Mouse (Mus musculus) heart, embryonic 11.5 days (tissue): ENCODE measurements around the gene Mon1a. TPM values are rescaled to one million over a fixed set of nuclear protein-coding genes. Genes with fewer than 3 reads are reported as not detected.

ENCODE experiments used
- ATAC-seq: fragments of 200-750 bp; cut with Nextera tagmentation; replicated peaks from 2 replicates; pipeline ENCODE4 v1.8.0; 2017; ENCODE audit warnings: moderate library complexity; ENCODE audit not compliant: insufficient number of reproducible peaks, low FRiP score, low TSS enrichment
- H3K27ac ChIP-seq: fragments of 300-500 bp; sonication (generic); 2 replicates; pipeline ENCODE4 v1.5.1; 2014; ENCODE audit warnings: mild to moderate bottlenecking, low read depth, low read length
- H3K27me3 ChIP-seq: fragments of 300-500 bp; sonication (generic); 2 replicates; pipeline ENCODE4 v1.6.1; 2014; ENCODE audit warnings: mild to moderate bottlenecking, low read length, mixed read lengths; ENCODE audit not compliant: control insufficient read depth, insufficient read depth
- H3K36me3 ChIP-seq: fragments of 300-500 bp; sonication (generic); 2 replicates; pipeline ENCODE4 v1.6.1; 2014; ENCODE audit warnings: mild to moderate bottlenecking, low read length, moderate library complexity, mixed read lengths; ENCODE audit not compliant: control insufficient read depth, insufficient read depth
- H3K4me1 ChIP-seq: fragments of 300-500 bp; sonication (generic); 2 replicates; pipeline ENCODE4 v1.6.1; 2014; ENCODE audit warnings: low read length; ENCODE audit not compliant: control insufficient read depth, insufficient read depth
- H3K4me2 ChIP-seq: fragments of 300-500 bp; sonication (generic); 2 replicates; pipeline ENCODE4 v1.6.1; 2014; ENCODE audit warnings: mild to moderate bottlenecking, moderate library complexity
- H3K4me3 ChIP-seq: fragments of 300-500 bp; sonication (generic); 2 replicates; pipeline ENCODE4 v1.5.1; 2014; ENCODE audit warnings: low read depth, low read length
- H3K9ac ChIP-seq: fragments of 300-500 bp; sonication (generic); 2 replicates; pipeline ENCODE4 v1.6.1; 2014; ENCODE audit warnings: mild to moderate bottlenecking, low read depth, low read length, moderate library complexity
- H3K9me3 ChIP-seq: fragments of 300-500 bp; sonication (generic); replicated peaks from 2 replicates; pipeline ENCODE4 v1.6.1; 2016; ENCODE audit warnings: low read length; ENCODE audit not compliant: control insufficient read depth
- WGBS: fragments of 180-500 bp; shearing (Covaris S2); extraction: QIAGEN DNeasy Blood & Tissue Kit; methylation state at CpG from one replicate; pipeline ENCODE4 v1.1.7; 2014; ENCODE audit not compliant: insufficient replicate concordance; 5-methylcytosine and 5-hydroxymethylcytosine counted together
- polyA plus RNA-seq: library from polyadenylated mRNA; unstranded; fragments of >200 nt; fragmentation: Nextera tagmentation; extraction: Ambion mirVana; gene quantifications from 2 replicates; pipeline ENCODE4 v1.2.1, GENCODE M21; 2014

Gene Mon1a
- polyA plus RNA-seq, result 9.6 and 11.9 TPM in 2 replicates

GRCm38 (mm10) chr9:107887804-107888266 is at the start of gene Mon1a:
Gene Mon1a, plus strand, starts transcription at chr9:107888151.
- H3K4me3 ChIP-seq, result peak within 1 kb of the TSS; percentile 79
- H3K27ac ChIP-seq, result 0 out of 2 replicates have a peak within 1 kb of the TSS, but pooled peaks have one; percentile 32
- H3K4me1 ChIP-seq, result peaks cover 8% of the 10 kb centered on the region; the same call in 1 of the 2 replicates
- H3K27me3 ChIP-seq, result peaks cover 4% of the 10 kb centered on the region
- peak; percentile 93 for ATAC-seq
- H3K9ac ChIP-seq, result peak within 1 kb of the TSS; percentile 84
- no peaks in the 10 kb centered on the region for H3K36me3 ChIP-seq
- H3K4me2 ChIP-seq, result peak within 1 kb of the TSS; percentile 91
- WGBS, result under 1% methylated on average over 28 of the region's 28 CpGs
- H3K9me3 ChIP-seq, result no peaks in the 10 kb centered on the region

GRCm38 (mm10) chr9:107838869-107839268 is 49.1 kb upstream of the Mon1a start:
- WGBS, result 88% methylated on average over 1 of the region's 1 CpGs
- H3K36me3 ChIP-seq, result peaks cover 7% of the 10 kb centered on the region; the same call in 1 of the 2 replicates

DNA sequence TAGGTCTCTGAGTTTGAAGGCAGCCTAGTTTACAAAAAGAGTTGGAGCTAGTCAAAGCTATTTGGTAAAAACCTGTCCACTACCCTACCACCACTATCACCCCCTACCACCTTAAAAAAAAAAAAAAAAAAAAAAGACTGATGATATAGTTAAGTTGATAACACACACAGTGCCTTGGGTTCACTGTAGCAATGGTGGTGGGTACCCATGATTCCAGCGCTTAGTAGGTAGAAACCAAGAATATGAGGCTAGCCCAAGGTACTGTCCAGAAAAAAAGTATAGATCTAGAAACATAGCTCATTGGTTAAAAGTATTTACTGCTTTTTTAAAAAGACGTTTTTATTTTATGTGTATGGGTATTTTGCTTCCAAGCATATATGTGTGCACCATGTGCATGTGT is 45.2 kb upstream of the Mon1a start:
- no peaks in the 10 kb centered on the region for H3K9me3 ChIP-seq
- no peak overlapping the region for H3K9ac ChIP-seq
- no peak overlapping the region for H3K4me3 ChIP-seq
- H3K36me3 ChIP-seq, result peaks cover 11% of the 10 kb centered on the region
- WGBS, result 89% methylated on average over 2 of the region's 2 CpGs
- H3K27ac ChIP-seq, result no peak overlapping the region
- no peaks in the 10 kb centered on the region for H3K4me1 ChIP-seq
- no peaks in the 10 kb centered on the region for H3K27me3 ChIP-seq
- H3K4me2 ChIP-seq, result no peak overlapping the region
- ATAC-seq, result no peak

More at GRCm38 (mm10) chr9:107838869-107839268, 49.1 kb upstream of the Mon1a start:
- Histone ChIP-seq H3K9me3 (no peaks in the 10 kb centered on the region), H3K4me3 (no peak overlapping the region), H3K4me1 (no peaks in the 10 kb centered on the region), H3K27me3 (no peaks in the 10 kb centered on the region), H3K27ac (no peak overlapping the region), H3K4me2 (no peak overlapping the region), H3K9ac (no peak overlapping the region)
- no peak for ATAC-seq

DNA sequence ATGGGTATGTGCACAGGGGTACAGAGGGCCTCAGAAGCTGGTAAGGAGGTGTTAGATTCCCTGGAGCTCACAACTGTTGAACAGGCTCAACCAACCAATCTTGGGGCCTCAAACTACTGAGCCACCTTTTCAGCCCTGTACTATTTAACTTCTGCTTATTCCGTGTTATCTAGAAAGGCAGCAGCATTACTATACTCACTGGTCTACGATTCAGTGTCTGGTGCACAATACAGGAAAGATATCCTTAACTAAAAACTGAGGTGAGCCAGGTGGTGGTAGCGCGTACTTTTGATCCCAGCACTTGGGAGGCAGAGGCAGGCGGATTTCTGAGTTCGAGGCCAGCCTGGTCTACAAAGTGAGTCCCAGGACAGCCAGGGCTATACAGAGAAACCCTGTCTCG is 39.0 kb upstream of the Mon1a start:
- Histone ChIP-seq H3K36me3 (peaks cover 17% of the 10 kb centered on the region), H3K9me3 (no peaks in the 10 kb centered on the region), H3K4me1 (no peaks in the 10 kb centered on the region), H3K4me3 (no peak overlapping the region), H3K4me2 (no peak overlapping the region), H3K27me3 (no peaks in the 10 kb centered on the region), H3K9ac (no peak overlapping the region), H3K27ac (no peak overlapping the region)
- 91% methylated on average over 7 of the region's 7 CpGs for WGBS
- no peak for ATAC-seq

DNA sequence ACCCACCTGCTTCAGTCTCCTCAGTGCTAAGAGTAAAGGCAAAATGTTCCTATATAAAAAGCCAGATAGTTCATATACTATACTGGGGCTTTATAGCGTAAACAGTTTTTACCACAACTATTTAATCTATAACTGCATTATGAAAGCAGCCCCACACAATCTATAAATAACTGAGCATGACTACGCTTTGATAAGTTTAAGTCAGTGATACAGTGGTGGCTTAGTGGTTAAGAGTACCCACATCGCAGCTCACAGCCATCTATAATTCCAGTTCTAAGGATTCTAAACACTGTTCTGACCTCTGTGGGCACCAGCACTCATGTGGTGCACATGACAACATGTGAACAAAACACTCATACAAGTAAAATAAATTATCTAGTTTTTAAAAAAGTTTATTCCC is 29.6 kb upstream of the Mon1a start:
- no peak for ATAC-seq
- 88% methylated on average over 3 of the region's 3 CpGs for WGBS
- Histone ChIP-seq H3K27me3 (no peaks in the 10 kb centered on the region), H3K4me3 (no peak overlapping the region), H3K9me3 (no peaks in the 10 kb centered on the region), H3K36me3 (peaks cover 10% of the 10 kb centered on the region), H3K9ac (no peak overlapping the region), H3K4me1 (no peaks in the 10 kb centered on the region), H3K27ac (no peak overlapping the region), H3K4me2 (no peak overlapping the region)

GRCm38 (mm10) chr9:107864493-107864892 is 23.5 kb upstream of the Mon1a start:
- Histone ChIP-seq H3K9ac (no peak overlapping the region), H3K36me3 (no peaks in the 10 kb centered on the region; the same call in 1 of the 2 replicates), H3K27me3 (no peaks in the 10 kb centered on the region), H3K4me2 (no peak overlapping the region), H3K9me3 (no peaks in the 10 kb centered on the region), H3K27ac (no peak overlapping the region), H3K4me3 (no peak overlapping the region), H3K4me1 (no peaks in the 10 kb centered on the region)
- 53% methylated on average over 1 of the region's 1 CpGs for WGBS
- no peak for ATAC-seq

- Histone ChIP-seq H3K9me3 (no peaks in the 10 kb centered on the region), H3K9ac (no peak overlapping the region), H3K4me1 (0 out of 2 replicates have a peak, but pooled peaks cover under 1% of the 10 kb centered on the region), H3K27ac (no peak overlapping the region), H3K4me2 (no peak overlapping the region), H3K36me3 (no peaks in the 10 kb centered on the region), H3K4me3 (no peak overlapping the region), H3K27me3 (no peaks in the 10 kb centered on the region)
- ATAC-seq, result no peak
- 93% methylated on average over 2 of the region's 2 CpGs for WGBS
These were observed 21.9 kb upstream of the Mon1a start for GRCm38 (mm10) chr9:107866081-107866480.

DNA sequence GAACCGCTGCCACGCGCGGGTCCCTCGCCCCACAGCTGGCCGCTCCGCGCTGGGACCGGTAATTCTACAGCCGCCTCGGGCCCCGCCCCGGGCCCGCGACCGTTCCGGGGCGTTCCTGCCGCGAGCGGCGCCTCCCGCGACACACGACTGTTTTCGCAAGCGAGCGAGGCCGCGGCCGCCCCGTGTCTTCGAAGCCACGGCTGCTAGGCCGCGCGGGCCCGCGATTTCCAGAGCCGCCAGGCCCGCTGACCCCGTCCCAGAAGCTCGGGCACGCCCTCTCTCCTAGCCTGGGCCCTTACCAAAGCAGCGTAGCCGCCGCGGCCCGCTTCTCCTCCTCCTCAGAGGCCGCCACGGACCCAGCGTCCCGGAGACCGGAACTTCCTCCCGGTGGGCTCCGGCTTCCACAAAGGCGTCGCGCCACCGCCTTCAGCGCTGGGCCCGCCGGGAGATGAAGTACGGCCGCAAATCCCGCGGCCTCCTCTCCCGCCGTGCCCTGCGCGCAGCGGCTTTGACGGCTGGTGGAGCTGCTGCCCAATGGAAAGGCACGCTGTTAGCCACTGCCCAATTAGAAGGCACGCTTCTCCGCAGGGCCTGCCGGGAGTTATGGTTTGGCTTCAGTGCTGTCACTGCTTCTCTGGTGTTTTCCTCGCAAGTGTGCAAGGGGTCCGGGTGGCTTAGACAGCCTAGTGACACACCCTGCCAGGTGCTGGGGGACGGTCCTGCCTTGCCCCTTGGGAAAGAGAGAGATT is 15.4 kb upstream of the Mon1a start:
- WGBS, result under 1% methylated on average over 75 of the region's 80 CpGs
- peak; percentile 97 for ATAC-seq
- no peaks in the 10 kb centered on the region for H3K27me3 ChIP-seq
- peak overlapping the region; percentile 87 for H3K27ac ChIP-seq
- H3K9me3 ChIP-seq, result no peaks in the 10 kb centered on the region
- H3K4me1 ChIP-seq, result peaks cover 9% of the 10 kb centered on the region; the same call in 1 of the 2 replicates
- H3K4me2 ChIP-seq, result peak overlapping the region; percentile 81
- H3K9ac ChIP-seq, result peak overlapping the region; percentile 90
- H3K4me3 ChIP-seq, result peak overlapping the region; percentile 77
- no peaks in the 10 kb centered on the region for H3K36me3 ChIP-seq
